Mouse (Mus musculus): ENCODE results near the gene Lrrc2.

DNA sequence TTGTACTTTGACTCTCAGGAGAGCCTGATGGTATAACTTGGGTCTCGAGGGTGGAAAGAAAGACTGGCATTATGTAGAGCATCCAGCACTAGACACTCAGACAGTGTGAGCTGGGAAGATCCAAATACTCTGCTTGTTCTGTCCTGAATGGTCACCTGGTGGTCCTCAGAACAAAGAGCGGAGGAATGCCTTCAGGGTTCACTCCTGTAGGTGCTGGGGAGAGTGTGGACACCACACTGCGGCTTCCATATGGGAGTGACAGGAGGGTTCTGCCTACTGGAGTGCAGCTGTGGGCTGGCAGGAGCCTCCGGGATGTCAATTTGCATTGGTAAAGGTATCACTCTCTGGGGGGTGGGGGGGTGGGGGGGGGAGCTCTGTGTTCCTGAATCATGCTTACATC is 31.0 kb downstream of the Lrrc2 start:
- TF ChIP-seq POLR2A (IDR thresholded peaks at IDR 0.05; ENCODE audit: control insufficient read depth in 1 of 2, insufficient read depth in 1 of 2, low read depth in 1 of 2, low read length in 2 of 2, poor library complexity in 1 of 2) (no peak), KAT2A (conservative IDR thresholded peaks at IDR 0.05; ENCODE audit: low read depth, low read length) (no peak), CTCF (IDR thresholded peaks at IDR 0.05 in 2 of 3, conservative IDR thresholded peaks at IDR 0.05 in 1 of 3; ENCODE audit: control insufficient read depth in 1 of 3, insufficient read depth in 1 of 3, low read depth in 2 of 3, low read length in 3 of 3, poor library complexity in 1 of 3, severe bottlenecking in 1 of 3) (no peak), SMC3 (IDR thresholded peaks at IDR 0.05; ENCODE audit: low read depth, low read length) (no peak), POLR2AphosphoS5 (IDR thresholded peaks at IDR 0.05; ENCODE audit: borderline replicate concordance, low read depth, low read length) (no peak), POLR2AphosphoS2 (IDR thresholded peaks at IDR 0.05; ENCODE audit: low read length) (no peak)

Data from MEL (cell line).